Mouse (Mus musculus) myocyte (in vitro differentiated cells): ENCODE data around the gene Kcna2.

Source experiments
- CEBPB ChIP-seq: IDR thresholded peaks from 2 replicates; pipeline ENCODE4 v1.6.1; 2011; ENCODE audit warnings: mild to moderate bottlenecking, moderate library complexity; ENCODE audit not compliant: poor library complexity, insufficient read depth, severe bottlenecking
- E2F4 ChIP-seq: IDR thresholded peaks from one replicate; pipeline ENCODE4 v1.6.1; 2011; ENCODE audit warnings: mild to moderate bottlenecking, control low read depth, moderate library complexity; ENCODE audit not compliant: insufficient read depth
- MAX ChIP-seq: IDR thresholded peaks from one replicate; pipeline ENCODE4 v1.6.1; 2011; ENCODE audit warnings: low read depth, mild to moderate bottlenecking, control low read depth
- MYOD1 ChIP-seq, 3 experiments: IDR thresholded peaks; one replicate each; pipeline ENCODE4 v1.6.1; 2011; ENCODE audit warnings: control low read depth in 2 of 3, low read depth in 2 of 3, mild to moderate bottlenecking in 2 of 3, moderate library complexity in 1 of 3; ENCODE audit not compliant: insufficient read length in 2 of 3, control insufficient read depth in 1 of 3
- MYOG ChIP-seq, 3 experiments: IDR thresholded peaks; one replicate each; pipeline ENCODE4 v1.6.1; 2011; ENCODE audit warnings: control low read depth in 2 of 3, low read depth in 2 of 3, mild to moderate bottlenecking in 2 of 3; ENCODE audit not compliant: insufficient read length in 2 of 3, control insufficient read depth in 1 of 3, insufficient read depth in 1 of 3
- POLR2A ChIP-seq: IDR thresholded peaks from one replicate; pipeline ENCODE4 v1.6.1; 2011; ENCODE audit warnings: low read depth, mild to moderate bottlenecking, control low read depth, moderate library complexity; ENCODE audit not compliant: insufficient read length
- POLR2AphosphoS2 ChIP-seq: IDR thresholded peaks from one replicate; pipeline ENCODE4 v1.6.1; 2011; ENCODE audit warnings: low read depth, control low read depth; ENCODE audit not compliant: insufficient read length
- REST ChIP-seq: IDR thresholded peaks from one replicate; pipeline ENCODE4 v1.6.1; 2011; ENCODE audit warnings: mild to moderate bottlenecking, control low read depth, moderate library complexity; ENCODE audit not compliant: insufficient read depth, insufficient read length
- TCF12 ChIP-seq: IDR thresholded peaks from one replicate; pipeline ENCODE4 v1.6.1; 2011; ENCODE audit warnings: mild to moderate bottlenecking, control low read depth; ENCODE audit not compliant: poor library complexity, insufficient read depth, severe bottlenecking
- TCF3 ChIP-seq: IDR thresholded peaks from one replicate; pipeline ENCODE4 v1.6.1; 2011; ENCODE audit warnings: low read depth, control low read depth; ENCODE audit not compliant: insufficient read length
- USF1 ChIP-seq: IDR thresholded peaks from one replicate; pipeline ENCODE4 v1.6.1; 2011; ENCODE audit warnings: low read depth, mild to moderate bottlenecking, control low read depth, moderate library complexity

- no peak for TF ChIP-seq POLR2A
- no peak for TF ChIP-seq TCF12
- TF ChIP-seq MAX: no peak
- TF ChIP-seq REST: no peak
- no peak for TF ChIP-seq CEBPB
- no peak for TF ChIP-seq POLR2AphosphoS2
- TF ChIP-seq MYOG (IDR thresholded peaks at IDR 0.05; ENCODE audit: control insufficient read depth in 1 of 3, insufficient read depth in 1 of 3, insufficient read length in 2 of 3, low read depth in 2 of 3): no peak
- TF ChIP-seq MYOD1 (IDR thresholded peaks at IDR 0.05; ENCODE audit: control insufficient read depth in 1 of 3, insufficient read length in 2 of 3, low read depth in 2 of 3): no peak
- TF ChIP-seq TCF3: no peak
- no peak for TF ChIP-seq USF1
- TF ChIP-seq E2F4: no peak
Measured at GRCm38 (mm10) chr3:107129251-107129650, 28.3 kb downstream of the Kcna2 start.
